Mouse (Mus musculus) MEL (cell line): ENCODE results near the gene Zfp668.

Source experiments
- CTCF ChIP-seq, 3 experiments: IDR thresholded peaks in 2 of 3; conservative IDR thresholded peaks in 1 of 3; 2 replicates each; pipeline ENCODE4 v1.5.1; 2011 to 2012; ENCODE audit warnings: low read length in 3 of 3, low read depth in 2 of 3, mild to moderate bottlenecking in 2 of 3, improper control_type of control experiment in 1 of 3, inconsistent platforms in 1 of 3, mixed read lengths in 1 of 3, moderate library complexity in 1 of 3; ENCODE audit not compliant: control insufficient read depth in 1 of 3, insufficient read depth in 1 of 3, poor library complexity in 1 of 3, severe bottlenecking in 1 of 3
- GABPA ChIP-seq: IDR thresholded peaks from 2 replicates; pipeline ENCODE4 v1.6.1; 2012; ENCODE audit warnings: low read depth, mild to moderate bottlenecking, inconsistent platforms, low read length, improper control_type of control experiment, moderate library complexity
- GATA1 ChIP-seq: IDR thresholded peaks from 2 replicates; pipeline ENCODE4 v1.6.1; 2011; ENCODE audit warnings: low read depth, low read length, improper control_type of control experiment
- MAFK ChIP-seq: IDR thresholded peaks from 2 replicates; pipeline ENCODE4 v1.6.1; 2011; ENCODE audit warnings: low read depth, mild to moderate bottlenecking, low read length, improper control_type of control experiment, borderline replicate concordance
- MYC ChIP-seq: IDR thresholded peaks from 2 replicates; pipeline ENCODE4 v1.6.1; 2011; ENCODE audit warnings: low read depth, mild to moderate bottlenecking, low read length, improper control_type of control experiment, moderate library complexity
- POLR2A ChIP-seq, 2 experiments: IDR thresholded peaks; 2 replicates each; pipeline ENCODE4 v1.6.1; 2011 to 2012; ENCODE audit warnings: low read length in 2 of 2, mild to moderate bottlenecking in 2 of 2, control low read depth in 1 of 2, improper control_type of control experiment in 1 of 2, low read depth in 1 of 2, moderate library complexity in 1 of 2; ENCODE audit not compliant: control insufficient read depth in 1 of 2, insufficient read depth in 1 of 2, poor library complexity in 1 of 2
- SMC3 ChIP-seq: IDR thresholded peaks from 2 replicates; pipeline ENCODE4 v1.6.1; 2011; ENCODE audit warnings: low read depth, low read length, improper control_type of control experiment
- ZC3H11A ChIP-seq: IDR thresholded peaks from 2 replicates; pipeline ENCODE4 v1.6.1; 2012; ENCODE audit warnings: low read depth, mild to moderate bottlenecking, inconsistent platforms, low read length, improper control_type of control experiment
- ZMIZ1 ChIP-seq: IDR thresholded peaks from 2 replicates; pipeline ENCODE4 v1.6.1; 2012; ENCODE audit warnings: low read depth, mild to moderate bottlenecking, inconsistent platforms, low read length, improper control_type of control experiment, moderate library complexity
- ZNF384 ChIP-seq: IDR thresholded peaks from 2 replicates; pipeline ENCODE4 v1.6.1; 2012; ENCODE audit warnings: low read depth, mild to moderate bottlenecking, inconsistent platforms, low read length, improper control_type of control experiment

- TF ChIP-seq ZC3H11A, result no peak
- no peak for TF ChIP-seq GATA1
- no peak for TF ChIP-seq CTCF (IDR thresholded peaks at IDR 0.05 in 2 of 3, conservative IDR thresholded peaks at IDR 0.05 in 1 of 3; ENCODE audit: control insufficient read depth in 1 of 3, insufficient read depth in 1 of 3, low read depth in 2 of 3, low read length in 3 of 3, poor library complexity in 1 of 3, severe bottlenecking in 1 of 3)
- TF ChIP-seq MYC, result no peak
- no peak for TF ChIP-seq ZMIZ1
- TF ChIP-seq SMC3, result no peak
- TF ChIP-seq GABPA, result no peak
- no peak for TF ChIP-seq POLR2A (IDR thresholded peaks at IDR 0.05; ENCODE audit: control insufficient read depth in 1 of 2, insufficient read depth in 1 of 2, low read depth in 1 of 2, low read length in 2 of 2, poor library complexity in 1 of 2)
- TF ChIP-seq MAFK, result no peak
- TF ChIP-seq ZNF384, result no peak
Measured at GRCm38 (mm10) chr7:127817053-127817452, 59.6 kb downstream of the Zfp668 start.
